Mouse (Mus musculus): Measurements from ENCODE around the gene Gpr27.

DNA sequence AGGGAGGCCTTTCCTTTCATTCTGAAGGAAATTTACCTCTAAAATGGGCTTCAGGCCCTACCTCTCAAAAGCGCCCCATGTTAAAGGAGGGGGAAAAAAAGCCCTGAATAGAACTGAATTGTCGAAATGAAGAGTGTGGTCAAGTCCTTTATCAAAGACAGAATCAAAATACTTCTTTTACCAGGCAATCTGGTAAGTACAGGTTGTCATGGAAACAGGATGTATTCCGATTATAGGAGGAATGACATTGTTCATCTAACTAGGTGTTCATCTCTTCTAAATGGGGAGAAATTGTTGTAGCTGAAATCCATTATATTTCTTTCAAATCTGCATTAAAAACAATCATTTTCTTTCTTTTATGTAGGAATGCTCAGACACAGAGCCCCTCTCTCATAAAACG, 18.0 kb upstream of the Gpr27 start:
- TF ChIP-seq POLR2A (IDR thresholded peaks at IDR 0.05; ENCODE audit: borderline replicate concordance, insufficient read depth, low read length) (no peak), CTCF (IDR thresholded peaks at IDR 0.05; ENCODE audit: borderline replicate concordance, insufficient read depth, low read depth, low read length) (no peak)
